11 mouse cellular contexts compared by ENCODE assay signal in genomic region chr2:133436913-133437843, GRCm38 (mm10).
DNase-seq lines count a peak whose midpoint lies in the region; ATAC-seq and TF ChIP-seq lines count a peak whose summit lies in the region.
"Had no signal": no experiment of that assay in that cellular context is flagged by ENCODE, and none has a peak within 500 bp of the region (broad histone marks: within the 10 kb centered on the region; RNA-seq: fewer than 3 reads in every experiment).

No protein-coding gene starts in this region.

- no peaks in the 10 kb centered on the region for H3K36me3 ChIP-seq in forebrain, embryonic 15.5 days
- no peaks in the 10 kb centered on the region for H3K36me3 ChIP-seq in forebrain, embryonic 11.5 days (ENCODE audit: control insufficient read depth, insufficient read depth, low read length)
- no peaks in the 10 kb centered on the region for H3K36me3 ChIP-seq in lung, postnatal 0 days (ENCODE audit: insufficient read depth, low read length)
- H3K36me3 ChIP-seq in liver, embryonic 11.5 days (ENCODE audit: control insufficient read depth, insufficient read depth, low read length) = no peaks in the 10 kb centered on the region
- H3K36me3 ChIP-seq: liver, embryonic 12.5 days had no signal

- H3K4me3 ChIP-seq in forebrain, embryonic 15.5 days = peak overlapping the region; percentile 20
- H3K4me3 ChIP-seq in forebrain, embryonic 11.5 days (ENCODE audit: low read depth, low read length) = no peak overlapping the region
- H3K4me3 ChIP-seq in lung, postnatal 0 days (ENCODE audit: low read depth, low read length) = no peak overlapping the region
- H3K4me3 ChIP-seq in liver, embryonic 11.5 days (ENCODE audit: low read depth, low read length) = no peak overlapping the region
- H3K4me3 ChIP-seq: erythroblast, embryonic 14.5 days; liver, embryonic 12.5 days had no signal

- peaks cover 7% of the 10 kb centered on the region; the same call in 1 of the 2 replicates for H3K4me1 ChIP-seq in forebrain, embryonic 15.5 days
- H3K4me1 ChIP-seq in forebrain, embryonic 11.5 days (replicated peaks; ENCODE audit: control insufficient read depth, insufficient read depth, low read length) = no peaks in the 10 kb centered on the region
- H3K4me1 ChIP-seq in lung, postnatal 0 days (ENCODE audit: insufficient read depth, low read depth, low read length) = no peaks in the 10 kb centered on the region
- 0 out of 2 replicates have a peak, but pooled peaks cover 3% of the 10 kb centered on the region for H3K4me1 ChIP-seq in liver, embryonic 11.5 days (replicated peaks; ENCODE audit: control insufficient read depth, insufficient read depth, low read length)

- ATAC-seq in forebrain, embryonic 15.5 days (replicated peaks) = peak; percentile 78
- ATAC-seq in forebrain, embryonic 11.5 days (replicated peaks; ENCODE audit: low FRiP score) = no peak; the same call in 1 of the 2 replicates
- ATAC-seq in lung, postnatal 0 days = no peak
- no peak for ATAC-seq in liver, embryonic 11.5 days (replicated peaks; ENCODE audit: low FRiP score)
- ATAC-seq: liver, embryonic 12.5 days had no signal

- H3K4me2 ChIP-seq in forebrain, embryonic 15.5 days (replicated peaks) = peak overlapping the region; percentile 41
- H3K4me2 ChIP-seq in forebrain, embryonic 11.5 days (ENCODE audit: low read depth, low read length, severe bottlenecking) = no peak overlapping the region
- peak overlapping the region; percentile 30; the same call in 1 of the 2 replicates for H3K4me2 ChIP-seq in lung, postnatal 0 days (replicated peaks; ENCODE audit: low read depth, low read length)
- H3K4me2 ChIP-seq in liver, embryonic 11.5 days = no peak overlapping the region
- H3K4me2 ChIP-seq: liver, embryonic 12.5 days had no signal

- H3K27ac ChIP-seq in forebrain, embryonic 15.5 days (replicated peaks) = 0 out of 2 replicates have a peak overlapping the region, but pooled peaks have one; percentile 17
- H3K27ac ChIP-seq in forebrain, embryonic 11.5 days (ENCODE audit: low read depth, low read length) = no peak overlapping the region
- no peak overlapping the region for H3K27ac ChIP-seq in lung, postnatal 0 days (ENCODE audit: low read length)
- H3K27ac ChIP-seq in liver, embryonic 11.5 days (ENCODE audit: low read depth, low read length) = no peak overlapping the region
- H3K27ac ChIP-seq: liver, embryonic 12.5 days had no signal

- H3K9me3 ChIP-seq in forebrain, embryonic 15.5 days = no peaks in the 10 kb centered on the region
- H3K9me3 ChIP-seq in forebrain, embryonic 11.5 days (ENCODE audit: control insufficient read depth, low read length) = no peaks in the 10 kb centered on the region
- H3K9me3 ChIP-seq in lung, postnatal 0 days (ENCODE audit: low read length) = no peaks in the 10 kb centered on the region
- no peaks in the 10 kb centered on the region for H3K9me3 ChIP-seq in liver, embryonic 11.5 days (ENCODE audit: control insufficient read depth, low read length)
- H3K9me3 ChIP-seq: liver, embryonic 12.5 days had no signal

- WGBS in forebrain, embryonic 15.5 days = 51% methylated on average over 22 of the region's 22 CpGs
- WGBS in forebrain, embryonic 11.5 days = 68% methylated on average over 22 of the region's 22 CpGs
- 52% methylated on average over 20 of the region's 22 CpGs for WGBS in lung, postnatal 0 days
- 54% methylated on average over 22 of the region's 22 CpGs for WGBS in liver, embryonic 11.5 days

- TF ChIP-seq EP300 in lung, postnatal 0 days (IDR thresholded peaks at IDR 0.05) = no peak

- H3K27me3 ChIP-seq in forebrain, embryonic 15.5 days = no peaks in the 10 kb centered on the region
- no peaks in the 10 kb centered on the region for H3K27me3 ChIP-seq in forebrain, embryonic 11.5 days (ENCODE audit: control insufficient read depth, insufficient read depth, low read length)
- no peaks in the 10 kb centered on the region for H3K27me3 ChIP-seq in lung, postnatal 0 days (replicated peaks; ENCODE audit: insufficient read depth, low read length)
- H3K27me3 ChIP-seq in liver, embryonic 11.5 days (replicated peaks; ENCODE audit: control insufficient read depth, insufficient read depth, low read length) = no peaks in the 10 kb centered on the region

- peak overlapping the region; percentile 23; the same call in 1 of the 2 replicates for H3K9ac ChIP-seq in forebrain, embryonic 15.5 days (replicated peaks)
- H3K9ac ChIP-seq in forebrain, embryonic 11.5 days (ENCODE audit: low read length) = no peak overlapping the region
- no peak overlapping the region for H3K9ac ChIP-seq in lung, postnatal 0 days (replicated peaks; ENCODE audit: low read depth)
- H3K9ac ChIP-seq in liver, embryonic 11.5 days (ENCODE audit: low read depth, low read length) = no peak overlapping the region
- H3K9ac ChIP-seq: liver, embryonic 12.5 days had no signal

- no peak for DNase-seq in forebrain, embryonic 11.5 days (ENCODE audit: low spot score)
- no peak for DNase-seq in lung, postnatal 0 days (ENCODE audit: low spot score)
- DNase-seq in lung, postnatal 14 days = no peak
- peak; percentile 8 to 31 for DNase-seq in layer of hippocampus, postnatal 14 days (ENCODE audit: low spot score in 2 of 2)
- DNase-seq in right cerebral cortex, postnatal 4 days = peak; percentile 23
- DNase-seq in thymus, postnatal 25 days = no peak
- DNase-seq in liver, embryonic 11.5 days (ENCODE audit: low spot score) = no peak
- DNase-seq: spleen, adult 18-20 months had no signal

- no peak for TF ChIP-seq CTCF in lung, postnatal 0 days (IDR thresholded peaks at IDR 0.05)

Comparison
In these comparisons a context has a peak if more than half of its experiments do, and no peak if none do; other contexts are left out.
1. H3K4me2 ChIP-seq: peak in forebrain, embryonic 15.5 days (single experiment) and lung, postnatal 0 days (single experiment); none in forebrain, embryonic 11.5 days (single experiment) and liver, embryonic 11.5 days (single experiment).
2. DNase-seq: peak in layer of hippocampus, postnatal 14 days (2 of 2) and right cerebral cortex, postnatal 4 days (single experiment); none in forebrain, embryonic 11.5 days (single experiment), lung, postnatal 0 days (single experiment), lung, postnatal 14 days (single experiment), thymus, postnatal 25 days (single experiment) and liver, embryonic 11.5 days (single experiment).